Mouse (Mus musculus): Measurements from ENCODE around the gene Mpnd. TPM values are rescaled to one million over a fixed set of nuclear protein-coding genes. Genes with fewer than 3 reads are reported as not detected.

Mpnd gene
- polyA plus RNA-seq, 1 experiment from 2014 or later, result 176 TPM

- Histone ChIP-seq H3K27me3 (ENCODE audit: control insufficient read depth, insufficient read depth, low read length) (no peaks in the 10 kb centered on the region), H3K9ac (ENCODE audit: low read length) (no peak overlapping the region), H3K4me1 (ENCODE audit: control insufficient read depth, insufficient read depth, low read length) (peaks cover 8% of the 10 kb centered on the region; the same call in 1 of the 2 replicates), H3K4me2 (ENCODE audit: low read depth) (no peak overlapping the region), H3K4me3 (ENCODE audit: low read depth, low read length) (no peak overlapping the region; the same call in 1 of the 2 replicates), H3K9me3 (ENCODE audit: control insufficient read depth, low read length) (no peaks in the 10 kb centered on the region), H3K27ac (ENCODE audit: low read depth, low read length) (no peak overlapping the region), H3K36me3 (ENCODE audit: control insufficient read depth, insufficient read depth, low read length) (peaks cover 2% of the 10 kb centered on the region; the same call in 1 of the 2 replicates)
- ATAC-seq (ENCODE audit: insufficient read depth, low FRiP score, low TSS enrichment) (no peak), DNase-seq (ENCODE audit: low spot score) (no peak)
- WGBS, result 94% methylated on average over 6 of the region's 6 CpGs
These were observed 29.2 kb downstream of the Mpnd start for GRCm38 (mm10) chr17:56034726-56035100.

GRCm38 (mm10) chr17:56035216-56035615 is 29.7 kb downstream of the Mpnd start:
- no peak for ATAC-seq (ENCODE audit: insufficient read depth, low FRiP score, low TSS enrichment)
- Histone ChIP-seq H3K36me3 (ENCODE audit: control insufficient read depth, insufficient read depth, low read length) (peaks cover 2% of the 10 kb centered on the region; the same call in 1 of the 2 replicates), H3K9me3 (ENCODE audit: control insufficient read depth, low read length) (no peaks in the 10 kb centered on the region), H3K9ac (ENCODE audit: low read length) (no peak overlapping the region; the same call in 1 of the 2 replicates), H3K4me3 (ENCODE audit: low read depth, low read length) (peak overlapping the region; percentile 84), H3K27ac (ENCODE audit: low read depth, low read length) (no peak overlapping the region), H3K4me1 (ENCODE audit: control insufficient read depth, insufficient read depth, low read length) (peaks cover 8% of the 10 kb centered on the region; the same call in 1 of the 2 replicates), H3K27me3 (ENCODE audit: control insufficient read depth, insufficient read depth, low read length) (no peaks in the 10 kb centered on the region), H3K4me2 (ENCODE audit: low read depth) (peak overlapping the region; percentile 51)
- WGBS, result 81% methylated on average over 4 of the region's 4 CpGs
- no peak for DNase-seq (ENCODE audit: low spot score)

- Histone ChIP-seq H3K27me3 (ENCODE audit: control insufficient read depth, insufficient read depth, low read length) (no peaks in the 10 kb centered on the region), H3K9ac (ENCODE audit: low read length) (peak within 1 kb of the TSS; percentile 87), H3K4me1 (ENCODE audit: control insufficient read depth, insufficient read depth, low read length) (peaks cover 8% of the 10 kb centered on the region), H3K36me3 (ENCODE audit: control insufficient read depth, insufficient read depth, low read length) (no peaks in the 10 kb centered on the region), H3K4me3 (ENCODE audit: low read depth, low read length) (peak within 1 kb of the TSS; percentile 84), H3K27ac (ENCODE audit: low read depth, low read length) (peak within 1 kb of the TSS; percentile 72; the same call in 1 of the 2 replicates), H3K9me3 (ENCODE audit: control insufficient read depth, low read length) (no peaks in the 10 kb centered on the region), H3K4me2 (ENCODE audit: low read depth) (peak within 1 kb of the TSS; percentile 51)
- ATAC-seq (ENCODE audit: insufficient read depth, low FRiP score, low TSS enrichment), result peak; percentile 88
- peak; percentile 99 for DNase-seq (ENCODE audit: low spot score)
- WGBS, result under 1% methylated on average over 70 of the region's 74 CpGs
These were observed 30.8 kb downstream of the Mpnd start, which contains the start of gene Sh3gl1 for GRCm38 (mm10) chr17:56036176-56036900. Gene Sh3gl1 (minus strand): TSS chr17:56036635.

- Histone ChIP-seq H3K27me3 (ENCODE audit: control insufficient read depth, insufficient read depth, low read length) (no peaks in the 10 kb centered on the region), H3K9me3 (ENCODE audit: control insufficient read depth, low read length) (no peaks in the 10 kb centered on the region), H3K4me3 (ENCODE audit: low read depth, low read length) (peak overlapping the region; percentile 16; the same call in 1 of the 2 replicates), H3K9ac (ENCODE audit: low read length) (no peak overlapping the region; the same call in 1 of the 2 replicates), H3K4me1 (ENCODE audit: control insufficient read depth, insufficient read depth, low read length) (peaks cover 13% of the 10 kb centered on the region), H3K27ac (ENCODE audit: low read depth, low read length) (no peak overlapping the region), H3K36me3 (ENCODE audit: control insufficient read depth, insufficient read depth, low read length) (no peaks in the 10 kb centered on the region), H3K4me2 (ENCODE audit: low read depth) (peak overlapping the region; percentile 51)
- DNase-seq (ENCODE audit: low spot score), result no peak
- WGBS, result 36% methylated on average over 13 of the region's 13 CpGs
- ATAC-seq (ENCODE audit: insufficient read depth, low FRiP score, low TSS enrichment), result peak; percentile 13
These were observed 31.4 kb downstream of the Mpnd start for GRCm38 (mm10) chr17:56036901-56037287.

- Histone ChIP-seq H3K27me3 (ENCODE audit: control insufficient read depth, insufficient read depth, low read length) (no peaks in the 10 kb centered on the region), H3K9me3 (ENCODE audit: control insufficient read depth, low read length) (no peaks in the 10 kb centered on the region), H3K4me3 (ENCODE audit: low read depth, low read length) (no peak overlapping the region), H3K9ac (ENCODE audit: low read length) (no peak overlapping the region), H3K27ac (ENCODE audit: low read depth, low read length) (no peak overlapping the region), H3K4me1 (ENCODE audit: control insufficient read depth, insufficient read depth, low read length) (peaks cover 14% of the 10 kb centered on the region), H3K36me3 (ENCODE audit: control insufficient read depth, insufficient read depth, low read length) (no peaks in the 10 kb centered on the region), H3K4me2 (ENCODE audit: low read depth) (no peak overlapping the region)
- ATAC-seq (ENCODE audit: insufficient read depth, low FRiP score, low TSS enrichment) (no peak), DNase-seq (ENCODE audit: low spot score) (no peak)
- WGBS, result 91% methylated on average over 8 of the region's 8 CpGs
These were observed 33.2 kb downstream of the Mpnd start for GRCm38 (mm10) chr17:56038583-56039261.

GRCm38 (mm10) chr17:56039345-56039744 is 33.8 kb downstream of the Mpnd start:
- H3K27me3 ChIP-seq (ENCODE audit: control insufficient read depth, insufficient read depth, low read length), result no peaks in the 10 kb centered on the region
- H3K4me3 ChIP-seq (ENCODE audit: low read depth, low read length), result no peak overlapping the region
- H3K4me1 ChIP-seq (ENCODE audit: control insufficient read depth, insufficient read depth, low read length), result peaks cover 14% of the 10 kb centered on the region
- DNase-seq (ENCODE audit: low spot score) (no peak), ATAC-seq (ENCODE audit: insufficient read depth, low FRiP score, low TSS enrichment) (no peak)
- H3K9me3 ChIP-seq (ENCODE audit: control insufficient read depth, low read length), result no peaks in the 10 kb centered on the region
- H3K9ac ChIP-seq (ENCODE audit: low read length), result no peak overlapping the region
- WGBS, result 82% methylated on average over 4 of the region's 4 CpGs
- H3K36me3 ChIP-seq (ENCODE audit: control insufficient read depth, insufficient read depth, low read length), result no peaks in the 10 kb centered on the region
- H3K4me2 ChIP-seq (ENCODE audit: low read depth), result no peak overlapping the region; the same call in 1 of the 2 replicates
- H3K27ac ChIP-seq (ENCODE audit: low read depth, low read length), result no peak overlapping the region

GRCm38 (mm10) chr17:56040030-56040856 is 34.7 kb downstream of the Mpnd start, which contains the start of gene Chaf1a:
Gene Chaf1a (plus strand): TSS chr17:56040439.
- H3K9me3 ChIP-seq (ENCODE audit: control insufficient read depth, low read length), result no peaks in the 10 kb centered on the region
- peak; percentile 97 for DNase-seq (ENCODE audit: low spot score)
- H3K27ac ChIP-seq (ENCODE audit: low read depth, low read length), result peak within 1 kb of the TSS; percentile 1; the same call in 1 of the 2 replicates
- H3K27me3 ChIP-seq (ENCODE audit: control insufficient read depth, insufficient read depth, low read length), result no peaks in the 10 kb centered on the region
- no peaks in the 10 kb centered on the region for H3K36me3 ChIP-seq (ENCODE audit: control insufficient read depth, insufficient read depth, low read length)
- peak; percentile 75 for ATAC-seq (ENCODE audit: insufficient read depth, low FRiP score, low TSS enrichment)
- peaks cover 9% of the 10 kb centered on the region for H3K4me1 ChIP-seq (ENCODE audit: control insufficient read depth, insufficient read depth, low read length)
- peak within 1 kb of the TSS; percentile 68 for H3K4me3 ChIP-seq (ENCODE audit: low read depth, low read length)
- H3K4me2 ChIP-seq (ENCODE audit: low read depth), result peak within 1 kb of the TSS; percentile 80
- H3K9ac ChIP-seq (ENCODE audit: low read length), result peak within 1 kb of the TSS; percentile 77
- 0% methylated on average over 68 of the region's 68 CpGs for WGBS

- DNase-seq (ENCODE audit: low spot score), result no peak
- no peak overlapping the region for H3K27ac ChIP-seq (ENCODE audit: low read depth, low read length)
These were observed 35.3 kb downstream of the Mpnd start for GRCm38 (mm10) chr17:56040857-56041163.

More at GRCm38 (mm10) chr17:56040857-56041163, 35.3 kb downstream of the Mpnd start:
- ATAC-seq (ENCODE audit: insufficient read depth, low FRiP score, low TSS enrichment), result no peak
- under 1% methylated on average over 12 of the region's 12 CpGs for WGBS
- H3K27me3 ChIP-seq (ENCODE audit: control insufficient read depth, insufficient read depth, low read length), result no peaks in the 10 kb centered on the region
- peak overlapping the region; percentile 68 for H3K4me3 ChIP-seq (ENCODE audit: low read depth, low read length)
- no peaks in the 10 kb centered on the region for H3K36me3 ChIP-seq (ENCODE audit: control insufficient read depth, insufficient read depth, low read length)
- no peaks in the 10 kb centered on the region for H3K9me3 ChIP-seq (ENCODE audit: control insufficient read depth, low read length)
- H3K9ac ChIP-seq (ENCODE audit: low read length), result peak overlapping the region; percentile 77
- H3K4me1 ChIP-seq (ENCODE audit: control insufficient read depth, insufficient read depth, low read length), result peaks cover 6% of the 10 kb centered on the region
- peak overlapping the region; percentile 80 for H3K4me2 ChIP-seq (ENCODE audit: low read depth)

Data from neural tube, embryonic 11.5 days (tissue).